ENCODE assay signal across 13 mouse cellular contexts in the genomic region with DNA sequence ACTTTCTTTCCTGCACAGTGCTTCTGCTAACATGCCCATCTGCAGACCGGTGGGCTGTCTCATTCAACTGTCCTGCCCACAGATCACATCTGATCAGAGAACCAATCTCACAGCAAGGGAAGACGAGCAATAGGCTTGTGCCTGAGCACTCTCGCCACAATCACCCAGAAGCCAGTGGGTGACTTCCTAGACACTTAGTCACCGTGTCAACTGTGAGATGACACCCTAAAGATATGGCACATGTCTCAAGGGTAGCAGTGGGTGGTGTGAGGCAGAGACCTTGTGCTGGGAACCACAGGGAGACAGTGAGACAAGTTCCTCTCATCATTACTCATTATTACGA. TPM values are rescaled to one million over a fixed set of nuclear protein-coding genes. Genes with fewer than 3 reads are reported as not detected.
A peak's percentile ranks its signal among the peaks of the same experiment; 100 is the strongest.
DNase-seq lines count a peak whose midpoint lies in the region; ATAC-seq lines count a peak whose summit lies in the region.
"Had no signal": no experiment of that assay in that cellular context is flagged by ENCODE, and none has a peak within 500 bp of the region (broad histone marks: within the 10 kb centered on the region; RNA-seq: fewer than 3 reads in every experiment).

No protein-coding gene starts in this region.

- intact Hi-C loops in left cerebral cortex, postnatal 4 days (cut with DNase I): no loop called here

- DNase-seq in 416B (ENCODE audit: low read depth): peak; percentile 95
- peak; percentile 64 for DNase-seq in CD4-positive helper T cell, adult 2 months (ENCODE audit: low read depth, low spot score)
- DNase-seq in left cerebral cortex, postnatal 4 days: no peak
- no peak for DNase-seq in frontal cortex, postnatal 10 days (ENCODE audit: low spot score in 2 of 2)
- DNase-seq in adrenal gland, postnatal 36 days: no peak
- DNase-seq: forebrain, postnatal 0 days; kidney, postnatal 36 days; layer of hippocampus, postnatal 36 days; thymus, postnatal 36 days had no signal

- ATAC-seq in common myeloid progenitor, adult 5-6 weeks (replicated peaks; ENCODE audit: low read depth, poor library complexity, severe bottlenecking): peak; percentile 77
- peak; percentile 76 for ATAC-seq in megakaryocyte-erythroid progenitor cell, adult 5-6 weeks (replicated peaks; ENCODE audit: low FRiP score, low TSS enrichment, poor library complexity, severe bottlenecking)
- ATAC-seq: forebrain, postnatal 0 days; intestine, embryonic 15.5 days had no signal

RNA-seq across cellular contexts. Expression of gene Il17ra, which starts 10.0 kb away (rescaled TPM):
- total RNA-seq in common myeloid progenitor, adult 5-6 weeks (2017): 29.6 and 31.8 TPM in 2 replicates
- total RNA-seq in megakaryocyte-erythroid progenitor cell, adult 5-6 weeks (2014; fragmentation: Nextera tagmentation): 34.5 and 40.8 TPM in 2 replicates
- total RNA-seq in megakaryocyte-erythroid progenitor cell, adult 5-6 weeks (2017): 30.4 and 45.9 TPM in 2 replicates
- total RNA-seq in left cerebral cortex, postnatal 4 days (2021): 1 to 10 TPM; 3.3 to 4.1 TPM
- total RNA-seq in adrenal gland, postnatal 36 days (2021): 10 to 100 TPM in 1 of 2 experiments, 1 to 10 TPM in 1; 9.7 to 13.1 TPM

RNA-seq across cellular contexts. Expression of gene Tmem121b, which starts 40.5 kb away (rescaled TPM):
- total RNA-seq in common myeloid progenitor, adult 5-6 weeks (2017): 0.53 and 0.73 TPM in 2 replicates
- not detected in 2 replicates for total RNA-seq in megakaryocyte-erythroid progenitor cell, adult 5-6 weeks (2014; fragmentation: Nextera tagmentation)
- not detected in 2 replicates for total RNA-seq in megakaryocyte-erythroid progenitor cell, adult 5-6 weeks (2017)
- total RNA-seq in left cerebral cortex, postnatal 4 days (2021): 10 to 100 TPM; 28.9 to 29.6 TPM
- total RNA-seq in adrenal gland, postnatal 36 days (2021): under 1 TPM in 1 of 2 experiments, not detected in 1; 0.13 TPM
- total RNA-seq: heart, postnatal 25 days had no signal

Comparison
In these comparisons a context has a peak if more than half of its experiments do, and no peak if none do; other contexts are left out.
1. DNase-seq: peak in 416B (single experiment) and CD4-positive helper T cell, adult 2 months (single experiment); none in left cerebral cortex, postnatal 4 days (single experiment), frontal cortex, postnatal 10 days (0 of 2) and adrenal gland, postnatal 36 days (0 of 2).
2. RNA of gene Tmem121b, which starts 40.5 kb away (total RNA-seq): 28.9 to 29.6 TPM in left cerebral cortex, postnatal 4 days; 0.53 to 0.73 TPM in common myeloid progenitor, adult 5-6 weeks, 0.13 TPM in adrenal gland, postnatal 36 days and not detected in megakaryocyte-erythroid progenitor cell, adult 5-6 weeks; every median in the first group is over 10 times any median in the second.